Mouse (Mus musculus): ENCODE data around the gene Col6a6. TPM values are rescaled to one million over a fixed set of nuclear protein-coding genes. Genes with fewer than 3 reads are reported as not detected.

The Col6a6 gene
- total RNA-seq, 1 experiment = 0.58 TPM

- in situ Hi-C loops (cut with MboI; ENCODE audit: low sequenced_read_pairs in 2 of 2, unreplicated experiment in 2 of 2) = no loop called here
- Histone ChIP-seq H3K27ac (ENCODE audit: insufficient read depth, low read depth, low read length, poor library complexity, severe bottlenecking) (no peak overlapping the region), H3K9me3 (ENCODE audit: control insufficient read depth, insufficient read depth, low read depth, low read length) (no peaks in the 10 kb centered on the region), H3K9ac (ENCODE audit: insufficient read depth, low read depth, low read length, poor library complexity, severe bottlenecking) (no peak overlapping the region), H3K4me3 (ENCODE audit: insufficient read depth in 1 of 2, low read depth in 1 of 2, low read length in 2 of 2, poor library complexity in 1 of 2, severe bottlenecking in 1 of 2) (no peak overlapping the region), H3K4me1 (ENCODE audit: control insufficient read depth in 2 of 2, insufficient read depth in 2 of 2, low read length in 2 of 2, poor library complexity in 1 of 2) (no peaks in the 10 kb centered on the region), H3K36me3 (ENCODE audit: control insufficient read depth, insufficient read depth, low read length, poor library complexity, severe bottlenecking) (no peaks in the 10 kb centered on the region)
- DNase-seq (ENCODE audit: low read depth, low spot score) = no peak
- TF ChIP-seq MAFK (IDR thresholded peaks at IDR 0.05; ENCODE audit: insufficient read depth, low read depth, low read length) (no peak), HCFC1 (IDR thresholded peaks at IDR 0.05; ENCODE audit: borderline replicate concordance, insufficient read depth, low read length) (no peak), ZC3H11A (IDR thresholded peaks at IDR 0.05; ENCODE audit: borderline replicate concordance, low read depth, low read length) (no peak), CHD2 (IDR thresholded peaks at IDR 0.05; ENCODE audit: low read depth, low read length) (no peak)
These were observed 53.6 kb downstream of the Col6a6 start for GRCm38 (mm10) chr9:105774321-105774720.

- in situ Hi-C loops (cut with MboI; ENCODE audit: low sequenced_read_pairs in 2 of 2, unreplicated experiment in 2 of 2) = no loop called here
- no peak overlapping the region for H3K4me3 ChIP-seq (ENCODE audit: insufficient read depth in 1 of 2, low read depth in 1 of 2, low read length in 2 of 2, poor library complexity in 1 of 2, severe bottlenecking in 1 of 2)
- no peaks in the 10 kb centered on the region for H3K36me3 ChIP-seq (ENCODE audit: control insufficient read depth, insufficient read depth, low read length, poor library complexity, severe bottlenecking)
- no peak overlapping the region for H3K9ac ChIP-seq (ENCODE audit: insufficient read depth, low read depth, low read length, poor library complexity, severe bottlenecking)
- H3K27ac ChIP-seq (ENCODE audit: insufficient read depth, low read depth, low read length, poor library complexity, severe bottlenecking) = no peak overlapping the region
- DNase-seq (ENCODE audit: low read depth, low spot score) = no peak
- H3K4me1 ChIP-seq (ENCODE audit: control insufficient read depth in 2 of 2, insufficient read depth in 2 of 2, low read length in 2 of 2, poor library complexity in 1 of 2) = no peaks in the 10 kb centered on the region
- no peaks in the 10 kb centered on the region for H3K9me3 ChIP-seq (ENCODE audit: control insufficient read depth, insufficient read depth, low read depth, low read length)
- TF ChIP-seq CHD2 (IDR thresholded peaks at IDR 0.05; ENCODE audit: low read depth, low read length) = no peak
- no peak for TF ChIP-seq ZNF384 (IDR thresholded peaks at IDR 0.05; ENCODE audit: low read depth, low read length)
- no peak for TF ChIP-seq HCFC1 (IDR thresholded peaks at IDR 0.05; ENCODE audit: borderline replicate concordance, insufficient read depth, low read length)
- no peak for TF ChIP-seq MAFK (IDR thresholded peaks at IDR 0.05; ENCODE audit: insufficient read depth, low read depth, low read length)
- no peak for TF ChIP-seq ZC3H11A (IDR thresholded peaks at IDR 0.05; ENCODE audit: borderline replicate concordance, low read depth, low read length)
These were observed 56.6 kb downstream of the Col6a6 start for GRCm38 (mm10) chr9:105771380-105771779.

DNA sequence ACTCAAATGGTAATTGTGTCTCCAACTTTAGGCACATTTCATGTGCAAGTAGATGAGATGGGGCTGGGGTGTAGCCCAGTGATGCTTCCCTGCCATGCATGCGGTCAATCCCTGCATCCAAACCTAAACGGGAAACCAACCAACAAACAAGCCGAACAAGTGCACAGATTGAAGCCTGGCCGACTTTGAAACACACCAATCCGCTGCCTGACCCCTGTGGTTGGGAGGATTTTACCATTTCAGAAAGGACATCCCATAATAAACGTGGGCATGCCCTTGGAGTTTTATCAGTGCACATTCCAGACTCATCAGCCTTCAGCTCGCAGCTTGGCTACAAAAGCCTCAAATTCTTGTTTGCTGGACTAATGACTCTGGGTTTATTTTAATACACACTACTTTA lies 57.3 kb downstream of the Col6a6 start:
- TF ChIP-seq CHD2 (IDR thresholded peaks at IDR 0.05; ENCODE audit: low read depth, low read length) = no peak
- TF ChIP-seq HCFC1 (IDR thresholded peaks at IDR 0.05; ENCODE audit: borderline replicate concordance, insufficient read depth, low read length) = no peak
- TF ChIP-seq ZC3H11A (IDR thresholded peaks at IDR 0.05; ENCODE audit: borderline replicate concordance, low read depth, low read length) = no peak
- TF ChIP-seq MAFK (IDR thresholded peaks at IDR 0.05; ENCODE audit: insufficient read depth, low read depth, low read length) = no peak
- no peak for TF ChIP-seq ZNF384 (IDR thresholded peaks at IDR 0.05; ENCODE audit: low read depth, low read length)
- H3K27ac ChIP-seq (ENCODE audit: insufficient read depth, low read depth, low read length, poor library complexity, severe bottlenecking) = no peak overlapping the region
- no peaks in the 10 kb centered on the region for H3K36me3 ChIP-seq (ENCODE audit: control insufficient read depth, insufficient read depth, low read length, poor library complexity, severe bottlenecking)
- no peaks in the 10 kb centered on the region for H3K4me1 ChIP-seq (ENCODE audit: control insufficient read depth in 2 of 2, insufficient read depth in 2 of 2, low read length in 2 of 2, poor library complexity in 1 of 2)
- H3K4me3 ChIP-seq (ENCODE audit: insufficient read depth in 1 of 2, low read depth in 1 of 2, low read length in 2 of 2, poor library complexity in 1 of 2, severe bottlenecking in 1 of 2) = no peak overlapping the region
- no peaks in the 10 kb centered on the region for H3K9me3 ChIP-seq (ENCODE audit: control insufficient read depth, insufficient read depth, low read depth, low read length)
- no peak overlapping the region for H3K9ac ChIP-seq (ENCODE audit: insufficient read depth, low read depth, low read length, poor library complexity, severe bottlenecking)
- in situ Hi-C loops (cut with MboI; ENCODE audit: low sequenced_read_pairs in 2 of 2, unreplicated experiment in 2 of 2) = no loop called here
- no peak for DNase-seq (ENCODE audit: low read depth, low spot score)

- in situ Hi-C loops (cut with MboI; ENCODE audit: low sequenced_read_pairs in 2 of 2, unreplicated experiment in 2 of 2) = no loop called here
- H3K4me3 ChIP-seq (ENCODE audit: insufficient read depth in 1 of 2, low read depth in 1 of 2, low read length in 2 of 2, poor library complexity in 1 of 2, severe bottlenecking in 1 of 2) = no peak overlapping the region
These were observed 62.1 kb downstream of the Col6a6 start for GRCm38 (mm10) chr9:105765891-105766290.

GRCm38 (mm10) chr9:105764681-105765080 lies 63.3 kb downstream of the Col6a6 start:
- Histone ChIP-seq H3K9ac (ENCODE audit: insufficient read depth, low read depth, low read length, poor library complexity, severe bottlenecking) (no peak overlapping the region), H3K36me3 (ENCODE audit: control insufficient read depth, insufficient read depth, low read length, poor library complexity, severe bottlenecking) (no peaks in the 10 kb centered on the region), H3K4me1 (ENCODE audit: control insufficient read depth in 2 of 2, insufficient read depth in 2 of 2, low read length in 2 of 2, poor library complexity in 1 of 2) (no peaks in the 10 kb centered on the region), H3K9me3 (ENCODE audit: control insufficient read depth, insufficient read depth, low read depth, low read length) (no peaks in the 10 kb centered on the region), H3K27ac (ENCODE audit: insufficient read depth, low read depth, low read length, poor library complexity, severe bottlenecking) (no peak overlapping the region), H3K4me3 (ENCODE audit: insufficient read depth in 1 of 2, low read depth in 1 of 2, low read length in 2 of 2, poor library complexity in 1 of 2, severe bottlenecking in 1 of 2) (no peak overlapping the region)
- no peak for TF ChIP-seq MAFK (IDR thresholded peaks at IDR 0.05; ENCODE audit: insufficient read depth, low read depth, low read length)
- TF ChIP-seq CHD2 (IDR thresholded peaks at IDR 0.05; ENCODE audit: low read depth, low read length) = no peak
- TF ChIP-seq ZNF384 (IDR thresholded peaks at IDR 0.05; ENCODE audit: low read depth, low read length) = no peak
- TF ChIP-seq HCFC1 (IDR thresholded peaks at IDR 0.05; ENCODE audit: borderline replicate concordance, insufficient read depth, low read length) = no peak
- TF ChIP-seq ZC3H11A (IDR thresholded peaks at IDR 0.05; ENCODE audit: borderline replicate concordance, low read depth, low read length) = no peak
- in situ Hi-C loops (cut with MboI; ENCODE audit: low sequenced_read_pairs in 2 of 2, unreplicated experiment in 2 of 2) = no loop called here
- DNase-seq (ENCODE audit: low read depth, low spot score) = no peak

More at GRCm38 (mm10) chr9:105765891-105766290, 62.1 kb downstream of the Col6a6 start:
- H3K4me1 ChIP-seq (ENCODE audit: control insufficient read depth in 2 of 2, insufficient read depth in 2 of 2, low read length in 2 of 2, poor library complexity in 1 of 2) = no peaks in the 10 kb centered on the region
- no peak overlapping the region for H3K27ac ChIP-seq (ENCODE audit: insufficient read depth, low read depth, low read length, poor library complexity, severe bottlenecking)
- no peak for TF ChIP-seq HCFC1 (IDR thresholded peaks at IDR 0.05; ENCODE audit: borderline replicate concordance, insufficient read depth, low read length)
- TF ChIP-seq MAFK (IDR thresholded peaks at IDR 0.05; ENCODE audit: insufficient read depth, low read depth, low read length) = no peak
- TF ChIP-seq CHD2 (IDR thresholded peaks at IDR 0.05; ENCODE audit: low read depth, low read length) = no peak
- TF ChIP-seq ZNF384 (IDR thresholded peaks at IDR 0.05; ENCODE audit: low read depth, low read length) = no peak
- no peak for TF ChIP-seq ZC3H11A (IDR thresholded peaks at IDR 0.05; ENCODE audit: borderline replicate concordance, low read depth, low read length)
- H3K36me3 ChIP-seq (ENCODE audit: control insufficient read depth, insufficient read depth, low read length, poor library complexity, severe bottlenecking) = no peaks in the 10 kb centered on the region
- H3K9me3 ChIP-seq (ENCODE audit: control insufficient read depth, insufficient read depth, low read depth, low read length) = no peaks in the 10 kb centered on the region
- no peak overlapping the region for H3K9ac ChIP-seq (ENCODE audit: insufficient read depth, low read depth, low read length, poor library complexity, severe bottlenecking)
- DNase-seq (ENCODE audit: low read depth, low spot score) = no peak
